Mouse (Mus musculus) kidney, postnatal 0 days (tissue): Measurements from ENCODE around the gene Kcnh2. TPM values are rescaled to one million over a fixed set of nuclear protein-coding genes. Genes with fewer than 3 reads are reported as not detected.

Experiments used
- ATAC-seq: fragments of 200-750 bp; cut with Nextera tagmentation; replicated peaks from 2 replicates; pipeline ENCODE4 v1.8.0; 2017; ENCODE audit warnings: low read depth, moderate number of reproducible peaks, moderate TSS enrichment, moderate library complexity; ENCODE audit not compliant: low FRiP score
- DNase-seq: peaks from one replicate; pipeline ENCODE4 v3.0.0-alpha.2; 2016; ENCODE audit warnings: low spot score
- H3K27ac ChIP-seq: fragments of 300-500 bp; sonication (generic); 2 replicates; pipeline ENCODE4 v1.5.1; 2014; ENCODE audit warnings: mild to moderate bottlenecking
- H3K27me3 ChIP-seq: fragments of 300-500 bp; sonication (generic); 2 replicates; pipeline ENCODE4 v1.6.1; 2014; ENCODE audit warnings: low read length, mixed read lengths; ENCODE audit not compliant: insufficient read depth
- H3K36me3 ChIP-seq: fragments of 300-500 bp; sonication (generic); 2 replicates; pipeline ENCODE4 v1.6.1; 2014; ENCODE audit warnings: low read length, mixed read lengths; ENCODE audit not compliant: insufficient read depth
- H3K4me1 ChIP-seq: fragments of 300-500 bp; sonication (generic); replicated peaks from 2 replicates; pipeline ENCODE4 v1.6.1; 2014; ENCODE audit warnings: antibody characterized with exemption, low read length, mixed read lengths; ENCODE audit not compliant: insufficient read depth
- H3K4me2 ChIP-seq: fragments of 300-500 bp; sonication (generic); 2 replicates; pipeline ENCODE4 v1.6.1; 2014; ENCODE audit warnings: mild to moderate bottlenecking, low read length, moderate library complexity, mixed read lengths
- H3K4me3 ChIP-seq: fragments of 300-500 bp; sonication (generic); replicated peaks from 2 replicates; pipeline ENCODE4 v1.5.1; 2014; ENCODE audit warnings: low read depth, low read length
- H3K9ac ChIP-seq: fragments of 300-500 bp; sonication (generic); 2 replicates; pipeline ENCODE4 v1.6.1; 2014; ENCODE audit warnings: low read depth, low read length
- H3K9me3 ChIP-seq: fragments of 300-500 bp; sonication (generic); replicated peaks from 2 replicates; pipeline ENCODE4 v1.6.1; 2016; ENCODE audit warnings: low read length, inconsistent platforms, mixed read lengths
- CTCF ChIP-seq: IDR thresholded peaks from 2 replicates; pipeline ENCODE4 v1.5.1; 2016; ENCODE audit warnings: antibody characterized with exemption, low read depth, mild to moderate bottlenecking, moderate library complexity
- WGBS: fragments of 180-500 bp; shearing (Covaris S2); extraction: QIAGEN DNeasy Blood & Tissue Kit; methylation state at CpG from one replicate; pipeline ENCODE4 v1.1.7; 2014; 5-methylcytosine and 5-hydroxymethylcytosine counted together
- polyA plus RNA-seq: library from polyadenylated mRNA; unstranded; fragments of >200 nt; fragmentation: Nextera tagmentation; extraction: Ambion mirVana; gene quantifications from 2 replicates; pipeline ENCODE4 v1.2.1, GENCODE M21; 2015

Gene Kcnh2
- polyA plus RNA-seq, 1 experiment from 2014 or later: 4.4 TPM

GRCm38 (mm10) chr5:24360792-24361454 lies 9.5 kb upstream of the Kcnh2 start:
- TF ChIP-seq CTCF: peak; percentile 98
- Histone ChIP-seq H3K4me1 (no peaks in the 10 kb centered on the region), H3K4me3 (no peak overlapping the region), H3K9ac (no peak overlapping the region), H3K27ac (no peak overlapping the region), H3K4me2 (no peak overlapping the region), H3K36me3 (no peaks in the 10 kb centered on the region), H3K27me3 (no peaks in the 10 kb centered on the region), H3K9me3 (no peaks in the 10 kb centered on the region)
- DNase-seq: peak; percentile 91
- 1% methylated on average over 7 of the region's 7 CpGs for WGBS
- peak; percentile 37; the same call in 1 of the 2 replicates for ATAC-seq

- H3K4me2 ChIP-seq: no peak overlapping the region
- no peaks in the 10 kb centered on the region for H3K4me1 ChIP-seq
- no peak overlapping the region for H3K4me3 ChIP-seq
- H3K9ac ChIP-seq: no peak overlapping the region
- H3K27me3 ChIP-seq: no peaks in the 10 kb centered on the region
- no peak overlapping the region for H3K27ac ChIP-seq
- H3K36me3 ChIP-seq: no peaks in the 10 kb centered on the region
- WGBS: 11% methylated on average over 7 of the region's 7 CpGs
- peak; percentile 81 for TF ChIP-seq CTCF
- no peaks in the 10 kb centered on the region for H3K9me3 ChIP-seq
- peak; percentile 62; the same call in 1 of the 2 replicates for ATAC-seq
- DNase-seq: peak; percentile 97
Measured at GRCm38 (mm10) chr5:24357461-24357860, 6.1 kb upstream of the Kcnh2 start.

GRCm38 (mm10) chr5:24356764-24357163 lies 5.4 kb upstream of the Kcnh2 start:
- H3K27me3 ChIP-seq: no peaks in the 10 kb centered on the region
- H3K36me3 ChIP-seq: no peaks in the 10 kb centered on the region
- H3K4me3 ChIP-seq: no peak overlapping the region
- H3K9ac ChIP-seq: no peak overlapping the region
- H3K27ac ChIP-seq: no peak overlapping the region
- no peaks in the 10 kb centered on the region for H3K4me1 ChIP-seq
- H3K4me2 ChIP-seq: no peak overlapping the region
- ATAC-seq (no peak), DNase-seq (no peak)
- 48% methylated on average over 4 of the region's 4 CpGs for WGBS
- no peaks in the 10 kb centered on the region for H3K9me3 ChIP-seq
- TF ChIP-seq CTCF: no peak

- H3K27ac ChIP-seq: peak overlapping the region; percentile 6; the same call in 1 of the 2 replicates
Measured at GRCm38 (mm10) chr5:24353327-24353726, 1.9 kb upstream of the Kcnh2 start.

GRCm38 (mm10) chr5:24352251-24352859 lies 951 bp upstream of the Kcnh2 start:
- Histone ChIP-seq H3K27ac (peak overlapping the region; percentile 70), H3K9me3 (no peaks in the 10 kb centered on the region), H3K4me2 (peak overlapping the region; percentile 91), H3K4me3 (peak overlapping the region; percentile 68), H3K36me3 (no peaks in the 10 kb centered on the region), H3K4me1 (peaks cover 9% of the 10 kb centered on the region), H3K9ac (0 out of 2 replicates have a peak overlapping the region, but pooled peaks have one; percentile 52), H3K27me3 (no peaks in the 10 kb centered on the region)
- TF ChIP-seq CTCF: no peak
- 4% methylated on average over 24 of the region's 24 CpGs for WGBS
- DNase-seq: peak; percentile 91
- ATAC-seq: peak; percentile 75

More at GRCm38 (mm10) chr5:24353327-24353726, 1.9 kb upstream of the Kcnh2 start:
- no peak for ATAC-seq
- H3K4me3 ChIP-seq: no peak overlapping the region
- H3K4me2 ChIP-seq: no peak overlapping the region
- peaks cover 9% of the 10 kb centered on the region for H3K4me1 ChIP-seq
- DNase-seq: no peak
- 17% methylated on average over 4 of the region's 4 CpGs for WGBS
- H3K36me3 ChIP-seq: no peaks in the 10 kb centered on the region
- no peak overlapping the region for H3K9ac ChIP-seq
- H3K9me3 ChIP-seq: no peaks in the 10 kb centered on the region
- no peak for TF ChIP-seq CTCF
- no peaks in the 10 kb centered on the region for H3K27me3 ChIP-seq

GRCm38 (mm10) chr5:24351701-24352171 lies 332 bp upstream of the Kcnh2 start:
- peak overlapping the region; percentile 68 for H3K4me3 ChIP-seq
- H3K36me3 ChIP-seq: no peaks in the 10 kb centered on the region
- no peaks in the 10 kb centered on the region for H3K9me3 ChIP-seq
- DNase-seq (peak; percentile 91), ATAC-seq (peak; percentile 61)
- peak overlapping the region; percentile 52 for H3K9ac ChIP-seq
- H3K27me3 ChIP-seq: no peaks in the 10 kb centered on the region
- under 1% methylated on average over 39 of the region's 41 CpGs for WGBS
- no peak for TF ChIP-seq CTCF
- H3K4me1 ChIP-seq: peaks cover 9% of the 10 kb centered on the region
- H3K27ac ChIP-seq: peak overlapping the region; percentile 70
- peak overlapping the region; percentile 91 for H3K4me2 ChIP-seq
